Mouse (Mus musculus) midbrain, embryonic 11.5 days (tissue): ENCODE data around the gene Cdc42bpa. TPM values are rescaled to one million over a fixed set of nuclear protein-coding genes. Genes with fewer than 3 reads are reported as not detected.

Experiments used
- ATAC-seq: fragments of 200-750 bp; cut with Nextera tagmentation; 2 replicates; pipeline ENCODE4 v1.8.0; 2017; ENCODE audit warnings: moderate TSS enrichment, moderate library complexity; ENCODE audit not compliant: low FRiP score
- DNase-seq: peaks from one replicate; pipeline ENCODE4 v3.0.0; 2015; ENCODE audit warnings: low spot score; ENCODE audit errors: missing footprints
- H3K27ac ChIP-seq: fragments of 300-500 bp; sonication (generic); 2 replicates; pipeline ENCODE4 v1.5.1; 2014; ENCODE audit warnings: low read depth, low read length
- H3K27me3 ChIP-seq: fragments of 300-500 bp; sonication (generic); 2 replicates; pipeline ENCODE4 v1.6.1; 2014; ENCODE audit warnings: mild to moderate bottlenecking, low read length, moderate library complexity, mixed read lengths; ENCODE audit not compliant: control insufficient read depth, insufficient read depth
- H3K36me3 ChIP-seq: fragments of 300-500 bp; sonication (generic); 2 replicates; pipeline ENCODE4 v1.6.1; 2014; ENCODE audit warnings: mild to moderate bottlenecking, low read length, moderate library complexity, mixed read lengths; ENCODE audit not compliant: control insufficient read depth, insufficient read depth
- H3K4me1 ChIP-seq: fragments of 300-500 bp; sonication (generic); 2 replicates; pipeline ENCODE4 v1.6.1; 2014; ENCODE audit warnings: low read length; ENCODE audit not compliant: control insufficient read depth, insufficient read depth
- H3K4me2 ChIP-seq: fragments of 300-500 bp; sonication (generic); 2 replicates; pipeline ENCODE4 v1.6.1; 2014; ENCODE audit warnings: mild to moderate bottlenecking, moderate library complexity
- H3K4me3 ChIP-seq: fragments of 300-500 bp; sonication (generic); 2 replicates; pipeline ENCODE4 v1.5.1; 2014; ENCODE audit warnings: low read depth, low read length
- H3K9ac ChIP-seq: fragments of 300-500 bp; sonication (generic); 2 replicates; pipeline ENCODE4 v1.6.1; 2014; ENCODE audit warnings: low read length
- H3K9me3 ChIP-seq: fragments of 300-500 bp; sonication (generic); 2 replicates; pipeline ENCODE4 v1.6.1; 2016; ENCODE audit warnings: low read length; ENCODE audit not compliant: control insufficient read depth
- WGBS: fragments of 180-500 bp; shearing (Covaris S2); extraction: QIAGEN DNeasy Blood & Tissue Kit; methylation state at CpG from one replicate; pipeline ENCODE4 v1.1.7; 2014; 5-methylcytosine and 5-hydroxymethylcytosine counted together
- polyA plus RNA-seq: library from polyadenylated mRNA; unstranded; fragments of >200 nt; fragmentation: Nextera tagmentation; extraction: Ambion mirVana; gene quantifications from 2 replicates; pipeline ENCODE4 v1.2.1, GENCODE M21; 2014

Gene Cdc42bpa
- polyA plus RNA-seq, 1 experiment from 2014 or later = 12.7 TPM

- no peaks in the 10 kb centered on the region for H3K9me3 ChIP-seq
- H3K4me1 ChIP-seq = no peaks in the 10 kb centered on the region
- H3K27me3 ChIP-seq = no peaks in the 10 kb centered on the region
- DNase-seq = peak; percentile 51
- H3K4me2 ChIP-seq = no peak overlapping the region
- no peak for ATAC-seq
- no peak overlapping the region for H3K27ac ChIP-seq
- 0 out of 2 replicates have a peak, but pooled peaks cover 3% of the 10 kb centered on the region for H3K36me3 ChIP-seq
- H3K9ac ChIP-seq = no peak overlapping the region
- no peak overlapping the region for H3K4me3 ChIP-seq
- 83% methylated on average over 3 of the region's 3 CpGs for WGBS
These were observed 200.9 kb downstream of the Cdc42bpa start for GRCm38 (mm10) chr1:180161160-180161559.

- ATAC-seq = 0 out of 2 replicates have a peak, but pooled peaks have one; percentile 14
- peak; percentile 73 for DNase-seq
- 86% methylated on average over 20 of the region's 20 CpGs for WGBS
These were observed 201.5 kb downstream of the Cdc42bpa start for GRCm38 (mm10) chr1:180161566-180162355.

GRCm38 (mm10) chr1:180162986-180163385, 202.7 kb downstream of the Cdc42bpa start:
- H3K9me3 ChIP-seq = no peaks in the 10 kb centered on the region
- no peak overlapping the region for H3K4me2 ChIP-seq
- H3K36me3 ChIP-seq = 0 out of 2 replicates have a peak, but pooled peaks cover 3% of the 10 kb centered on the region
- H3K4me1 ChIP-seq = no peaks in the 10 kb centered on the region
- no peak overlapping the region for H3K4me3 ChIP-seq
- no peak for ATAC-seq
- no peak overlapping the region for H3K9ac ChIP-seq
- WGBS = 80% methylated on average over 7 of the region's 7 CpGs
- no peak overlapping the region for H3K27ac ChIP-seq
- peak; percentile 41 for DNase-seq
- H3K27me3 ChIP-seq = no peaks in the 10 kb centered on the region

More at GRCm38 (mm10) chr1:180161566-180162355, 201.5 kb downstream of the Cdc42bpa start:
- H3K9me3 ChIP-seq = no peaks in the 10 kb centered on the region
- 0 out of 2 replicates have a peak, but pooled peaks cover 3% of the 10 kb centered on the region for H3K36me3 ChIP-seq
- H3K9ac ChIP-seq = no peak overlapping the region
- H3K27ac ChIP-seq = no peak overlapping the region
- H3K4me2 ChIP-seq = no peak overlapping the region
- no peaks in the 10 kb centered on the region for H3K27me3 ChIP-seq
- no peaks in the 10 kb centered on the region for H3K4me1 ChIP-seq
- no peak overlapping the region for H3K4me3 ChIP-seq

GRCm38 (mm10) chr1:180166533-180166932, 206.3 kb downstream of the Cdc42bpa start:
- Histone ChIP-seq H3K9ac (no peak overlapping the region), H3K27ac (no peak overlapping the region), H3K4me3 (no peak overlapping the region), H3K36me3 (0 out of 2 replicates have a peak, but pooled peaks cover 3% of the 10 kb centered on the region), H3K9me3 (no peaks in the 10 kb centered on the region), H3K4me2 (no peak overlapping the region), H3K27me3 (no peaks in the 10 kb centered on the region), H3K4me1 (no peaks in the 10 kb centered on the region)
- no peak for ATAC-seq
- WGBS = 84% methylated on average over 5 of the region's 5 CpGs
- peak; percentile 12 for DNase-seq

- Histone ChIP-seq H3K4me3 (no peak overlapping the region), H3K27me3 (no peaks in the 10 kb centered on the region), H3K9ac (no peak overlapping the region), H3K36me3 (no peaks in the 10 kb centered on the region), H3K4me2 (no peak overlapping the region), H3K27ac (no peak overlapping the region), H3K4me1 (no peaks in the 10 kb centered on the region), H3K9me3 (no peaks in the 10 kb centered on the region)
- ATAC-seq (no peak), DNase-seq (no peak)
- 96% methylated on average over 6 of the region's 6 CpGs for WGBS
These were observed 208.0 kb downstream of the Cdc42bpa start for GRCm38 (mm10) chr1:180168294-180168693.

- H3K27ac ChIP-seq = no peak overlapping the region
- no peaks in the 10 kb centered on the region for H3K27me3 ChIP-seq
- no peaks in the 10 kb centered on the region for H3K9me3 ChIP-seq
- ATAC-seq (no peak), DNase-seq (no peak)
- H3K9ac ChIP-seq = no peak overlapping the region
- no peaks in the 10 kb centered on the region for H3K4me1 ChIP-seq
- H3K36me3 ChIP-seq = no peaks in the 10 kb centered on the region
- H3K4me2 ChIP-seq = no peak overlapping the region
- WGBS = 89% methylated on average over 7 of the region's 7 CpGs
- H3K4me3 ChIP-seq = no peak overlapping the region
These were observed 208.9 kb downstream of the Cdc42bpa start for GRCm38 (mm10) chr1:180169161-180169560.

GRCm38 (mm10) chr1:180170071-180170470, 209.8 kb downstream of the Cdc42bpa start:
- DNase-seq (peak; percentile 60), ATAC-seq (no peak)
- no peaks in the 10 kb centered on the region for H3K36me3 ChIP-seq
- H3K27ac ChIP-seq = no peak overlapping the region
- no peak overlapping the region for H3K4me2 ChIP-seq
- H3K4me3 ChIP-seq = no peak overlapping the region
- H3K9ac ChIP-seq = no peak overlapping the region
- no peaks in the 10 kb centered on the region for H3K4me1 ChIP-seq
- no peaks in the 10 kb centered on the region for H3K9me3 ChIP-seq
- no peaks in the 10 kb centered on the region for H3K27me3 ChIP-seq
- 89% methylated on average over 8 of the region's 8 CpGs for whole genome bisulfite sequencing

- Histone ChIP-seq H3K9ac (no peak overlapping the region), H3K27ac (no peak overlapping the region), H3K4me3 (no peak overlapping the region), H3K27me3 (no peaks in the 10 kb centered on the region), H3K4me1 (no peaks in the 10 kb centered on the region), H3K36me3 (no peaks in the 10 kb centered on the region), H3K4me2 (no peak overlapping the region), H3K9me3 (no peaks in the 10 kb centered on the region)
- ATAC-seq (no peak), DNase-seq (no peak)
- WGBS = 77% methylated on average over 2 of the region's 2 CpGs
These were observed 211.6 kb downstream of the Cdc42bpa start for GRCm38 (mm10) chr1:180171883-180172282.

GRCm38 (mm10) chr1:180172600-180172999, 212.3 kb downstream of the Cdc42bpa start:
- DNase-seq (peak; percentile 47), ATAC-seq (no peak)
- no peaks in the 10 kb centered on the region for H3K4me1 ChIP-seq
- H3K27me3 ChIP-seq = no peaks in the 10 kb centered on the region
- no peak overlapping the region for H3K4me2 ChIP-seq
- WGBS = 77% methylated on average over 4 of the region's 4 CpGs
- no peaks in the 10 kb centered on the region for H3K36me3 ChIP-seq
- H3K4me3 ChIP-seq = no peak overlapping the region
- H3K9me3 ChIP-seq = no peaks in the 10 kb centered on the region
- no peak overlapping the region for H3K27ac ChIP-seq
- H3K9ac ChIP-seq = no peak overlapping the region
